Mouse (Mus musculus) adrenal gland, postnatal 4 days (tissue): ENCODE results near the gene Ankrd22. TPM values are rescaled to one million over a fixed set of nuclear protein-coding genes. Genes with fewer than 3 reads are reported as not detected.

Source experiments
- DNase-seq, 2 experiments: peaks; one replicate each; pipeline ENCODE4 v3.0.0; 2021 to 2022; ENCODE audit warnings: low spot score in 2 of 2, mixed read lengths in 2 of 2
- total RNA-seq, 2 experiments: library from RNA; stranded (reverse); gene quantifications; 2 replicates each; pipeline ENCODE4 v1.2.3; 2021

Gene Ankrd22
- total RNA-seq, 2 experiments from 2014 or later: 0.20 TPM; not detected in 1

GRCm38 (mm10) chr19:34181234-34181633, 15.4 kb upstream of the Ankrd22 start:
- DNase-seq: no peak

DNA sequence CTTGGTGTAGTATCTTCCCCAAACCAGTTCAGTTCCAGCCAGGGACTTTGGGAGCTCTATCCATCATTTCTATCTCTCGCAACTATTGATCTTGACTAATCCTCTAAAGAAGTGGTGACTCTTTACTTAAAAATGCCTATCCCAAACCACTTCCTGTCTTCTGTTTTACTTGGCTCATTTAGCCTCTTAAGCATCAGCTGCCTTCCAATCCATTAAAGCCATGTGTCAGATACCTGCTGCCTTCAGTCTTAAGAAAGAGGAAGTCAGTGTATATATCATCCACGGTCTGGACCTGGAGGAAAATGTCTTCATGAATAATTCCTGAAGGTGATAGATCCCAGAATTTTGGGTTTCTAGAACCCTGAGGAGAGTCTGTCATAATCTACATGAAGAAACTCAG, 14.5 kb upstream of the Ankrd22 start:
- no peak for DNase-seq

GRCm38 (mm10) chr19:34179136-34179535, 13.3 kb upstream of the Ankrd22 start:
- no peak for DNase-seq

GRCm38 (mm10) chr19:34174004-34174403, 8.2 kb upstream of the Ankrd22 start:
- DNase-seq: no peak

- no peak for DNase-seq
Measured at GRCm38 (mm10) chr19:34171167-34171566, 5.3 kb upstream of the Ankrd22 start.

- DNase-seq: no peak
Measured at GRCm38 (mm10) chr19:34169121-34169520, 3.3 kb upstream of the Ankrd22 start.

DNA sequence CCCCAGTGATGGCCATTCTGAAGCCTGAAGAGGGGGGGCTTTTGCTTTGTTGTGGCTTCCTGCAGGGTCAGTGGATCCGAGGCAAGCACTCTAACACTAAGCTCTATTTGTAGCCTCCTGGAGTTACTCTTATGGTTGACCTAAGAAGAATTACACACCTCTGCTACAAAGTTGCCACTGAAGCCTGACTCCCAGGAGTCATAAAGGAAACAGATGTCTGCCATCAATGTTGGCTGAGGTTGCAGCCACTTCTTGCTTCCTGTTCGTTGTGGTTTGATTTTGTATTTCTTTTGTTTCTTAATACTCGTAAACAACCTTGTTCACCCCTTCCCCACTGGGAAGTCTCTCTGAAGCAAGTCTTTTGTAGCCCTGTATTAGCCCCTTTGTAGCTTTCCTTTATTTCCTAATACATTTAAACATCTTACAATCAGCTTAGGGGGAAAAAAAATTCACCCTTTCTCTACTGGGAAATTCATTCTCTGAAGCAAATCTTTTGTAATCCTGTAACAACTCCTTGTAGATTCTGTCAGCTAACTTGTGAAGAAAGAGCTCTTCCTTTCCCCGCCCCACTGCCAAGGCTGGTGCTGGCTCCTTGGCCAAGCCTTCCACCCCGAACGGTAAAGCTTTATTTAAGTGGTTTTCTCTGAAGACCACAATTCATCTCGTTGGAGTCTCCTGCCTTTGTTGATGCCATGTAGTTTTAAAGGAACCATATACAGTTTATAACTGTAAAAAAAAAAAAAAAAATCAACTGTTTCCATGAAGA, 2.2 kb upstream of the Ankrd22 start:
- no peak for DNase-seq

DNA sequence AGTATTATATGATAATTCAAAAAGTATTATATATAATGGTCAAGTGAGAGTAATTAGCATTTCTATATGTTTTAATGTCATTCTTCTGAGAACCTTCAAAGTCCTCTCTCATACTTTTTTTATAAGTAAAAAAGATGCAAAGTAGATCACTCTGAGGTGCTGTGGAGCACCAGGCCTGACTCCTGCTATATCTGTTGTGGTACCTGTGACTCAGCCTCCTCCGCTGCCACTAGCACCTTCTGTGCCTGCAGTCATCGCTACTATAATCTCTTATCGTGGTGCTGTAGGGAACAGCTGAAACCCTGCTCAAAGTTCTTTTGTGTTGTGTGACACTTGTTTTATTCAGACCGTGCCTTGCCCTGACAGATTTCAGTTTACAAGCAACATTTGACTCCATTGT, 533 bp upstream of the Ankrd22 start:
- DNase-seq: no peak

GRCm38 (mm10) chr19:34162693-34163092, 3.2 kb downstream of the Ankrd22 start:
- DNase-seq: no peak

GRCm38 (mm10) chr19:34153263-34154144, 12.3 kb downstream of the Ankrd22 start:
- DNase-seq: no peak

DNA sequence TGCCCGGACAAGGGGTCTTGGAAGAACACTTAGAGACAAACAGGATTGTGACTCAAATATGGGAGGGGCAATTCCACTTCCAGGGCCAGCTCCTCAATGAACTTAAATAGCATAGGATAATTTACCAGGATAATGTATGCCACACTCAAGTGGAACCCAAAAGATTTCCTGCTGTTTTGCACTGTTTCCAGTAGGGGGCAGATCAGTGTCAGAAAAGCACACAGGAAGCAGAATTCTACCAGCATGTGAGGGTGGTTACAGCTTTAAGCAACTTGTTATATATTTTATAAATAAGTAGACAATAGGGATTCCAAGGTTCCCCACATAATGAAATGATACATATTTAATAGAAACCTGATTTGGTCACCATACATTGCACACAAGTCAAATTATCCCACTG, 13.9 kb downstream of the Ankrd22 start:
- no peak for DNase-seq

- DNase-seq: no peak
Measured at GRCm38 (mm10) chr19:34148421-34148820, 17.4 kb downstream of the Ankrd22 start.

DNA sequence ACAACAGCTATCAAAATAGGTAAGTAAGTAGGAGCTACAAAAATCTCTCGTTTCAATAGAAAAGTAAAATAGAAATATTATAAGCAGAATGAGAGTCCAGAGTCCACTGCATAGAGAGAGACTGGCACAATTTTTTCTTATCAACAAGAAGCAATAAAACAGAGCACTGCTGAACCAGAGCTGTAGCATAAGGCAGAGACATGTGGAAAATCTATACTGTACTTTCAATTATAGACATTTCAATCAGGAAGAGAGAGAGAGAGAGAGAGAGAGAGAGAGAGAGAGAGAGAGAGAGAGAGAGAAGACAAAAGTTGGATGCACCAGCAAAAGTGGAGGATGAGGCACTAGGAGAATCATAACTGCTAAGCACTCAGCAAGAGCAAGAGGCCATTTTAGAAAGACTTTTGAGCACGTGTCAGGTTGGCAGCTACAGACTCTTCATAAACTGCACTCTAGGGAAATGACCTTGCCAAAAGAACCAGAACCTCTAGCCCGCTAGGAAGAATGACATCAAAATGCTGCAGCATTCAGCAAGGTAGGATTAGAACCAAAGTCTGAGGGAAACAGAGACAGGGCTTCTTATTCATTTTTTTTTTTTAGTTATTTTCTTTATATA, 26.3 kb downstream of the Ankrd22 start:
- DNase-seq: no peak

DNA sequence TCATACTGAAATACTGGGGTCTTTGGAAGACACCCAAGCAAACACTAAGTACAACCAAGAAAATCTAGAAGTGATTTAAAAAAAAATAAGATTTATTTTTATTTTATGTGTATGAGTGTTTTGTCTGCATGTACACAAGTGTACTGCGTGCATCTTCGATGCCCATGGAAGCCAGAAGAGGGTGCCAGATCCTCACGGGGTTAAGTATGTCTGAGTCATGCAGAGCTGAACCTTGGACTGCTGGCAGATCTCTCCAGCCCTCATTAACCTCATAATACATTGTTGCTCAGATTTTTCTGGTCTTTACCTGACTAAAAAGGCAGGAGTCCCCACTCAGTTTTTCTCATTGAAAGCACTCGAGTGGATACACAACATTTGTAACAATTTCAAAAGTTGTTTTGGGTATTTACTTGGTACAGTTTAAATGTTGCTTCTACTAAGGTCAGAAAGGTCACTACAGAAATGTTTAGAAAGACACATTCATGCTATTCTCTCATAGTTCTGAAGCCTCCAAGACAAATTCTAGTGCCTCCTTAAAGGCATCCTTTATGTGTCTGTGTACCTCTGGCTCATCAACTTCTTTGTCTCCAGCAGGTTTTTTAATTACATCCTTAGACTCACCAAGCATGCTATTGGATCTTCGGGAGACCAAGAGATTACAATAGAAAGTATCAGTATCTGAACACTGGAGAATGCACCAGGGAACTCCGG, 27.0 kb downstream of the Ankrd22 start:
- no peak for DNase-seq

GRCm38 (mm10) chr19:34120107-34120731, 45.6 kb downstream of the Ankrd22 start:
- DNase-seq: no peak

DNA sequence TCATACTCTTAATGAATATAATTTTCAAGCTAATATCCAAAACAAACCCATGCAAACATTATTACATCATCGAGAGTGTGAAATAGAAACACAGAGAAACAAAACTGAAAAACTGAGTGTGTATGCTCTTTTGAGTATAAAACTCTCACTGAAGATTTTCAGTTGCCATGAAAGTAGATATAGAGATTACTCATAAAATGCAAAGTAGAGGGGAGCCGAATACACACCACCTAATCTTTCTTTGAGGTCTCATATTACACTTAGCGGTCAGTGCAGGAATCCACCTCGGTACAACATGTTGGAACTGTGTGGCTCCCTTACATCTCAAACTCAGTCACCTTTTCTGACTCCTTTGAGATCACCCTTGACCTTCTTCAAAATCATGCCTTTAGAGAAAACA, 46.2 kb downstream of the Ankrd22 start:
- DNase-seq: no peak

DNA sequence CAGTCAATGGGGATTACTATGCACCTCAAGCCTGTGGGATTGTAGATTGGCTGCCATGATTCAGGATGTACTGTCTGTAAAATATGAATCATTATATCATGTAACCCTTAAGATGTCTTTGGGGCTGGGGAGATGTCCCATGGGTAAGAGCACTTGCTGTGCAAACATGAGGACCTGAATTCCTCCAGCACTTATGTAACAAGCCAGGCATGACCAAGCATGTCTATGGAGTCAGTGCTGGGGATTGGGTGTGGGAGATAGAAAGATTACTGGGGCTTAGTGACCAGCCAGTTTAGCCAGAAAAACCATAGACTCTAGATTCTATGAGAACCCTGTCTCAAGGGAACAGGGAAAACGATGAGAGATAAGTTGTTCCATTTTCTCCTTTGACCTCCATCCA, 46.8 kb downstream of the Ankrd22 start:
- no peak for DNase-seq

- DNase-seq: no peak
Measured at GRCm38 (mm10) chr19:34104841-34105240, 61.0 kb downstream of the Ankrd22 start.

GRCm38 (mm10) chr19:34101888-34102287, 64.0 kb downstream of the Ankrd22 start:
- DNase-seq: no peak

- no peak for DNase-seq
Measured at GRCm38 (mm10) chr19:34100633-34101032, 65.2 kb downstream of the Ankrd22 start, which contains the start of gene Lipm. Gene Lipm, plus strand, starts transcription at chr19:34100933.

DNA sequence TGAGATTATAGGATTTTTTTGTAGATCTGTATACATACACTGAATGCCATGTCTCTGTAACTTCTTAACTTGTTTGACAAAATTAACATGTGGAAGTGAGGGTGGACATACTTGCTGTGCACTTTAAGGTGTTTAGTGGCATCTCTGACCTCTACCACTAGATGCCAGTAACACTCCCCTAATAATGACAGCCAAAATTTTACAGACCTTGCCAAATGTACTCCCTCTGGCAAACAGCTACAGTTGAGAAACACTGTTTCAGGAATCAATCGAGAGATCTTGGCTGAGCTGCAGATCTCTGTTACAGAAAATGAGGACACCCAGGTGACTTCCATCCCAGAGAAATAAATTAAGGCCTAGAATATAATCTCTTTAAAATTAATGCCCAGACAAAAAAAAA, 69.6 kb downstream of the Ankrd22 start:
- no peak for DNase-seq
